Mouse (Mus musculus): ENCODE data around the gene Vmn1r9. TPM values are rescaled to one million over a fixed set of nuclear protein-coding genes. Genes with fewer than 3 reads are reported as not detected.
"Not testable (repeated sequence)": the region's sequence is repeated elsewhere in the genome, so short reads cannot be mapped to it uniquely, and the experiment has no call there.

Vmn1r9 gene
- total RNA-seq (2014; rRNA removed) (not detected in 2 replicates), polyA plus RNA-seq (2015; fragmentation: Nextera tagmentation; extraction: Ambion mirVana) (not detected in 2 replicates)

- Histone ChIP-seq H3K36me3 (ENCODE audit: insufficient read depth, low read length) (no peaks in the 10 kb centered on the region), H3K27me3 (ENCODE audit: insufficient read depth, low read length) (no peaks in the 10 kb centered on the region), H3K4me2 (ENCODE audit: low read depth, low read length) (no peak within 1 kb of the TSS), H3K9me3 (ENCODE audit: low read length) (no peaks in the 10 kb centered on the region), H3K4me3 (ENCODE audit: low read length) (no peak within 1 kb of the TSS), H3K27ac (no peak within 1 kb of the TSS), H3K9ac (replicated peaks; ENCODE audit: low read length) (no peak within 1 kb of the TSS), H3K4me1 (ENCODE audit: insufficient read depth, low read length) (no peaks in the 10 kb centered on the region)
- no peak for ATAC-seq
- TF ChIP-seq CTCF (IDR thresholded peaks at IDR 0.05; ENCODE audit: low read depth): no peak
- no peak for DNase-seq (ENCODE audit: low spot score)
- WGBS: 90% methylated on average over 2 of the region's 2 CpGs
These were observed at the start of gene Vmn1r9 for GRCm38 (mm10) chr6:57066487-57066886. Gene Vmn1r9 (plus strand): TSS chr6:57066787.

GRCm38 (mm10) chr6:57025224-57025623 is 41.4 kb upstream of the Vmn1r9 start, which contains the start of gene Vmn1r7:
Gene Vmn1r7 (minus strand): TSS chr6:57025324.
- not testable (repeated sequence) for H3K4me2 ChIP-seq (ENCODE audit: low read depth, low read length); H3K36me3 ChIP-seq (ENCODE audit: insufficient read depth, low read length); H3K4me1 ChIP-seq (ENCODE audit: insufficient read depth, low read length); ATAC-seq; H3K9ac ChIP-seq (replicated peaks; ENCODE audit: low read length); H3K27ac ChIP-seq; DNase-seq (ENCODE audit: low spot score); H3K27me3 ChIP-seq (ENCODE audit: insufficient read depth, low read length); H3K9me3 ChIP-seq (ENCODE audit: low read length); H3K4me3 ChIP-seq (ENCODE audit: low read length)
- 100% methylated on average over 2 of the region's 2 CpGs for WGBS

- no peaks in the 10 kb centered on the region for H3K4me1 ChIP-seq (ENCODE audit: insufficient read depth, low read length)
- H3K9ac ChIP-seq (replicated peaks; ENCODE audit: low read length): no peak within 1 kb of the TSS
- H3K36me3 ChIP-seq (ENCODE audit: insufficient read depth, low read length): no peaks in the 10 kb centered on the region
- DNase-seq (ENCODE audit: low spot score): no peak
- no peak within 1 kb of the TSS for H3K27ac ChIP-seq
- no peak within 1 kb of the TSS for H3K4me2 ChIP-seq (ENCODE audit: low read depth, low read length)
- ATAC-seq: no peak
- no peaks in the 10 kb centered on the region for H3K27me3 ChIP-seq (ENCODE audit: insufficient read depth, low read length)
- H3K4me3 ChIP-seq (ENCODE audit: low read length): no peak within 1 kb of the TSS
- TF ChIP-seq CTCF (IDR thresholded peaks at IDR 0.05; ENCODE audit: low read depth): no peak
- no peaks in the 10 kb centered on the region for H3K9me3 ChIP-seq (ENCODE audit: low read length)
These were observed 34.6 kb upstream of the Vmn1r9 start, which contains the start of gene Vmn1r8 for GRCm38 (mm10) chr6:57031984-57032383. Gene Vmn1r8 (plus strand): TSS chr6:57032284.

GRCm38 (mm10) chr6:57034674-57035073 is 31.9 kb upstream of the Vmn1r9 start:
- H3K4me3 ChIP-seq (ENCODE audit: low read length): no peak overlapping the region
- H3K9me3 ChIP-seq (ENCODE audit: low read length): no peaks in the 10 kb centered on the region
- H3K27me3 ChIP-seq (ENCODE audit: insufficient read depth, low read length): no peaks in the 10 kb centered on the region
- H3K4me2 ChIP-seq (ENCODE audit: low read depth, low read length): no peak overlapping the region
- no peak overlapping the region for H3K9ac ChIP-seq (replicated peaks; ENCODE audit: low read length)
- no peaks in the 10 kb centered on the region for H3K4me1 ChIP-seq (ENCODE audit: insufficient read depth, low read length)
- no peak for TF ChIP-seq CTCF (IDR thresholded peaks at IDR 0.05; ENCODE audit: low read depth)
- WGBS: 88% methylated on average over 2 of the region's 2 CpGs
- H3K36me3 ChIP-seq (ENCODE audit: insufficient read depth, low read length): no peaks in the 10 kb centered on the region
- ATAC-seq (no peak), DNase-seq (ENCODE audit: low spot score) (no peak)
- H3K27ac ChIP-seq: no peak overlapping the region

GRCm38 (mm10) chr6:57063730-57064129 is 2.9 kb upstream of the Vmn1r9 start:
- Histone ChIP-seq H3K4me1 (ENCODE audit: insufficient read depth, low read length) (no peaks in the 10 kb centered on the region), H3K4me3 (ENCODE audit: low read length) (no peak overlapping the region), H3K36me3 (ENCODE audit: insufficient read depth, low read length) (no peaks in the 10 kb centered on the region), H3K27me3 (ENCODE audit: insufficient read depth, low read length) (no peaks in the 10 kb centered on the region), H3K27ac (no peak overlapping the region), H3K9ac (replicated peaks; ENCODE audit: low read length) (no peak overlapping the region), H3K4me2 (ENCODE audit: low read depth, low read length) (no peak overlapping the region), H3K9me3 (ENCODE audit: low read length) (no peaks in the 10 kb centered on the region)
- DNase-seq (ENCODE audit: low spot score) (no peak), ATAC-seq (no peak)
- TF ChIP-seq CTCF (IDR thresholded peaks at IDR 0.05; ENCODE audit: low read depth): no peak

GRCm38 (mm10) chr6:57106358-57106757 is 39.8 kb downstream of the Vmn1r9 start:
- whole genome bisulfite sequencing: 82% methylated on average over 1 of the region's 1 CpGs
- DNase-seq (ENCODE audit: low spot score) (peak; percentile 2), ATAC-seq (no peak)
- peak; percentile 16; the same call in 1 of the 2 replicates for TF ChIP-seq CTCF (IDR thresholded peaks at IDR 0.05; ENCODE audit: low read depth)
- Histone ChIP-seq H3K4me1 (ENCODE audit: insufficient read depth, low read length) (no peaks in the 10 kb centered on the region), H3K4me2 (ENCODE audit: low read depth, low read length) (no peak overlapping the region), H3K9ac (replicated peaks; ENCODE audit: low read length) (no peak overlapping the region), H3K36me3 (ENCODE audit: insufficient read depth, low read length) (no peaks in the 10 kb centered on the region), H3K4me3 (ENCODE audit: low read length) (no peak overlapping the region), H3K27me3 (ENCODE audit: insufficient read depth, low read length) (no peaks in the 10 kb centered on the region), H3K9me3 (ENCODE audit: low read length) (no peaks in the 10 kb centered on the region), H3K27ac (no peak overlapping the region)

GRCm38 (mm10) chr6:57109154-57109553 is 42.6 kb downstream of the Vmn1r9 start, which contains the start of gene Vmn1r10:
Gene Vmn1r10 (plus strand): TSS chr6:57109454.
- Histone ChIP-seq H3K9ac (replicated peaks; ENCODE audit: low read length) (no peak within 1 kb of the TSS), H3K36me3 (ENCODE audit: insufficient read depth, low read length) (no peaks in the 10 kb centered on the region), H3K4me1 (ENCODE audit: insufficient read depth, low read length) (no peaks in the 10 kb centered on the region), H3K27me3 (ENCODE audit: insufficient read depth, low read length) (no peaks in the 10 kb centered on the region), H3K4me3 (ENCODE audit: low read length) (no peak within 1 kb of the TSS), H3K9me3 (ENCODE audit: low read length) (no peaks in the 10 kb centered on the region), H3K27ac (no peak within 1 kb of the TSS), H3K4me2 (ENCODE audit: low read depth, low read length) (no peak within 1 kb of the TSS)
- ATAC-seq (no peak), DNase-seq (ENCODE audit: low spot score) (no peak)
- 85% methylated on average over 3 of the region's 3 CpGs for WGBS
- TF ChIP-seq CTCF (IDR thresholded peaks at IDR 0.05; ENCODE audit: low read depth): no peak

Other genes starting within 250 kb of the Vmn1r9 start
- gene Fkbp9, start 234.7 kb upstream of the Vmn1r9 start, total RNA-seq (2014; rRNA removed): 47.4 and 54.8 TPM in 2 replicates
- gene Fkbp9, start 234.7 kb upstream of the Vmn1r9 start, polyA plus RNA-seq (2015; fragmentation: Nextera tagmentation; extraction: Ambion mirVana): 44.7 and 45.9 TPM in 2 replicates
- 38.4 and 83.8 TPM in 2 replicates for gene Nt5c3, start 142.9 kb upstream of the Vmn1r9 start, total RNA-seq (2014; rRNA removed)
- gene Nt5c3, start 142.9 kb upstream of the Vmn1r9 start, polyA plus RNA-seq (2015; fragmentation: Nextera tagmentation; extraction: Ambion mirVana): 153 and 155 TPM in 2 replicates
- gene Vmn1r4, start 142.8 kb upstream of the Vmn1r9 start, total RNA-seq (2014; rRNA removed): 0.37 TPM in 1 of 2 replicates, not detected in the other
- 0.46 and 0.58 TPM in 2 replicates for gene Vmn1r4, start 142.8 kb upstream of the Vmn1r9 start, polyA plus RNA-seq (2015; fragmentation: Nextera tagmentation; extraction: Ambion mirVana)
- gene Vmn1r5, start 96.5 kb upstream of the Vmn1r9 start, total RNA-seq (2014; rRNA removed): 0.04 TPM in 1 of 2 replicates, not detected in the other
- not detected in 2 replicates for gene Vmn1r5, start 96.5 kb upstream of the Vmn1r9 start, polyA plus RNA-seq (2015; fragmentation: Nextera tagmentation; extraction: Ambion mirVana)
- not detected in 2 replicates for gene Vmn1r6, start 69.5 kb upstream of the Vmn1r9 start, total RNA-seq (2014; rRNA removed)
- gene Vmn1r6, start 69.5 kb upstream of the Vmn1r9 start, polyA plus RNA-seq (2015; fragmentation: Nextera tagmentation; extraction: Ambion mirVana): not detected in 2 replicates
- not detected in 2 replicates for gene Vmn1r7, start 41.5 kb upstream of the Vmn1r9 start, total RNA-seq (2014; rRNA removed)
- not detected in 2 replicates for gene Vmn1r7, start 41.5 kb upstream of the Vmn1r9 start, polyA plus RNA-seq (2015; fragmentation: Nextera tagmentation; extraction: Ambion mirVana)
- gene Vmn1r8, start 34.5 kb upstream of the Vmn1r9 start, total RNA-seq (2014; rRNA removed): not detected in 2 replicates
- gene Vmn1r8, start 34.5 kb upstream of the Vmn1r9 start, polyA plus RNA-seq (2015; fragmentation: Nextera tagmentation; extraction: Ambion mirVana): not detected in 2 replicates
- not detected in 2 replicates for gene Vmn1r10, start 42.7 kb downstream of the Vmn1r9 start, total RNA-seq (2014; rRNA removed)
- gene Vmn1r10, start 42.7 kb downstream of the Vmn1r9 start, polyA plus RNA-seq (2015; fragmentation: Nextera tagmentation; extraction: Ambion mirVana): not detected in 2 replicates
- not detected in 2 replicates for gene Vmn1r11, start 66.7 kb downstream of the Vmn1r9 start, total RNA-seq (2014; rRNA removed)
- not detected in 2 replicates for gene Vmn1r11, start 66.7 kb downstream of the Vmn1r9 start, polyA plus RNA-seq (2015; fragmentation: Nextera tagmentation; extraction: Ambion mirVana)
- not detected in 2 replicates for gene Vmn1r12, start 90.1 kb downstream of the Vmn1r9 start, total RNA-seq (2014; rRNA removed)
- not detected in 2 replicates for gene Vmn1r12, start 90.1 kb downstream of the Vmn1r9 start, polyA plus RNA-seq (2015; fragmentation: Nextera tagmentation; extraction: Ambion mirVana)
- not detected in 2 replicates for gene Vmn1r13, start 136.5 kb downstream of the Vmn1r9 start, total RNA-seq (2014; rRNA removed)
- gene Vmn1r13, start 136.5 kb downstream of the Vmn1r9 start, polyA plus RNA-seq (2015; fragmentation: Nextera tagmentation; extraction: Ambion mirVana): not detected in 2 replicates
- gene Vmn1r14, start 164.9 kb downstream of the Vmn1r9 start, total RNA-seq (2014; rRNA removed): not detected in 2 replicates
- not detected in 2 replicates for gene Vmn1r14, start 164.9 kb downstream of the Vmn1r9 start, polyA plus RNA-seq (2015; fragmentation: Nextera tagmentation; extraction: Ambion mirVana)
- gene Vmn1r15, start 191.2 kb downstream of the Vmn1r9 start, total RNA-seq (2014; rRNA removed): not detected in 2 replicates
- gene Vmn1r15, start 191.2 kb downstream of the Vmn1r9 start, polyA plus RNA-seq (2015; fragmentation: Nextera tagmentation; extraction: Ambion mirVana): not detected in 2 replicates